Mouse (Mus musculus): ENCODE results near the gene Sim2. TPM values are rescaled to one million over a fixed set of nuclear protein-coding genes. Genes with fewer than 3 reads are reported as not detected.
A peak's percentile ranks its signal among the peaks of the same experiment; 100 is the strongest.

Gene Sim2
- polyA plus RNA-seq, 1 experiment from 2014 or later: 0.14 TPM

DNA sequence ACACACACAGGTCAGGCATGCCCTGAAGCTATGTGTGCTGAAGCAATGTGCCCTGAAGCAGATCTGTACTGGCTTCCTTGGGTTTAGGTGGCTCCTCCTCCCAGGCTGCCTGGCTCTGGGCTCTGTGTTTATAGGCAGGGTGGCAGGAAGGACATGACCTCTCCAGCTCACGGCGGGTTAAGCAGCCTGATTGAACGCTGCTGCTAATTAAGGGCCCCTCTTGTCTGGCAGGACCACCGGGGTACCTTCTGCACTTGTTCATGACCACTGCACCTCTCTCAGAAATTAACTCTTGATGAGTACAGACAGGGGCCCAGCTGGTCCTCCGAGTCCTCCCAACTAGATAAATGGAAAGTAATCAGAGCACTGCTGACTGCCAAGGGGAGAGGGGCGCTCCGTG is 79.5 kb downstream of the Sim2 start:
- H3K36me3 ChIP-seq (replicated peaks): no peaks in the 10 kb centered on the region
- H3K4me3 ChIP-seq: no peak overlapping the region
- no peak for DNase-seq (ENCODE audit: extremely low spot score, low spot score)
- peaks cover 44% of the 10 kb centered on the region for H3K4me1 ChIP-seq
- WGBS: 16% methylated on average over 7 of the region's 7 CpGs
- no peak overlapping the region for H3K27ac ChIP-seq
- no peaks in the 10 kb centered on the region for H3K9me3 ChIP-seq
- peaks cover 89% of the 10 kb centered on the region for H3K27me3 ChIP-seq (ENCODE audit: poor library complexity, severe bottlenecking)

DNA sequence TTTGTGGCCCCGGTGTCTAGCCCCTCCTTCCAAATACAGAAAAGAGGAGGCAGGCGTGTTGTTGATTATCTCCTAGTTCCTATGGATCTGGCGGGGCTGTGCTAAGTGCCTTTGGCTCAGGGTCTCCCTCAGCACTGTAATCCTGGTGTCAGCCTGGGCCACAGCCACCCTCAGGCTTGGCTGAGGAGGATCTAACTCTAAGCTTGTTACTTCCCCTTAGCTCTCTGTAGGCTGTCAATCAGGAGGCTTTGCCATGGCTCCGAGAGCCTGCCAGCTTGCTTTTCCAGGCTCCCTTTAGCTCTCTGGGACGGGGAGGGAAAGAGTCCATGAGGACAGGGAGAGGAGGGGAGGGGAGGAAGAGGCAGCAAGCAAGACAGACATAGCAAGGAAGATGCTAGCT is 80.2 kb downstream of the Sim2 start:
- H3K9me3 ChIP-seq: no peaks in the 10 kb centered on the region
- 30% methylated on average over 5 of the region's 5 CpGs for WGBS
- no peaks in the 10 kb centered on the region for H3K36me3 ChIP-seq (replicated peaks)
- peak overlapping the region; percentile 36; the same call in 1 of the 2 replicates for H3K27ac ChIP-seq
- H3K27me3 ChIP-seq (ENCODE audit: poor library complexity, severe bottlenecking): peaks cover 89% of the 10 kb centered on the region
- DNase-seq (ENCODE audit: extremely low spot score, low spot score): no peak
- H3K4me1 ChIP-seq: peaks cover 51% of the 10 kb centered on the region
- H3K4me3 ChIP-seq: no peak overlapping the region

DNA sequence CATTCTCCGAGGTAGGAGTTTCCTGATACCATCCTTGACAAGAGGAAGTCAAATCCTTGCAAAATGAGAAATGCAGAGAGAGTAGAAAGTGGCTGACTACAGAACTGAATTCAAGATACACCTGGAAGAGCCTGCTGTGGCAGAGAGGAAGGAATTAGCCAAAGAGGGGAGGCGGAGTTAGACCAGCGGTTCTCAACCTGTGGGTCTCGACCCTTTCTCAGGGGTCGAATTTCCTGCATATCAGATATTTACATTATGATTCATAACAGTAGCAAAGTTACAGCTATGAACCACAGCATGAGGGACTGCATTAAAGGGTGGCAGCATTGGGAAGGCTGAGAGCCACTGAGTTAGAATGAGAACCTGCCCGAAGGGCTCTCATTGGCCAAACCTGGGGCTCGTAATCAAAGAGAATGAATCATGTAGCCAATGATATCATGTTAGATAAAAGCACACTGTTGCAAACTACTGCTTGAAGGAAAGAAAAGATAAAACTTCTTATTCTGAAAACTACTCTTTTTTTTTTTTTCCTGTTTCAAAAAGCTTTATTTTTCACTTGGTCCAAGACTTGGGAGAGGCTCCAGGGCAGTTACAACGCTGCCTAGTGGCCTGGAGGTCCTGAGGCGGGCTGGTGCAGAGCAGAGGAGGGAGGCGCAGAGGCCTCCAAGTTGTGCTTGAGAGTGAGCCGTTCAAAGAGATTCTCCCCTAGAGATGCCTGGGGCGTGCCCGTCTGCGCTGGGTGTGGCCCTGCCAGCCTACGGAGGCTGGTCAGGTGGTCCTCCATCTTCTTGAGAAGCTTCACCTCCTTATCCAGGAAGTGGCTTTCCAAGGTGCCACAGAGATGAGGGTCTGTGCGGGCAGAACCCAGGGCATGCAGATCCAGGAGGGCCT is 84.2 kb downstream of the Sim2 start:
- Histone ChIP-seq H3K4me1 (peaks cover 41% of the 10 kb centered on the region), H3K36me3 (replicated peaks) (no peaks in the 10 kb centered on the region), H3K4me3 (no peak overlapping the region), H3K27me3 (ENCODE audit: poor library complexity, severe bottlenecking) (peaks cover 96% of the 10 kb centered on the region), H3K27ac (no peak overlapping the region), H3K9me3 (no peaks in the 10 kb centered on the region)
- no peak for DNase-seq (ENCODE audit: extremely low spot score, low spot score)
- WGBS: 93% methylated on average over 16 of the region's 16 CpGs

DNA sequence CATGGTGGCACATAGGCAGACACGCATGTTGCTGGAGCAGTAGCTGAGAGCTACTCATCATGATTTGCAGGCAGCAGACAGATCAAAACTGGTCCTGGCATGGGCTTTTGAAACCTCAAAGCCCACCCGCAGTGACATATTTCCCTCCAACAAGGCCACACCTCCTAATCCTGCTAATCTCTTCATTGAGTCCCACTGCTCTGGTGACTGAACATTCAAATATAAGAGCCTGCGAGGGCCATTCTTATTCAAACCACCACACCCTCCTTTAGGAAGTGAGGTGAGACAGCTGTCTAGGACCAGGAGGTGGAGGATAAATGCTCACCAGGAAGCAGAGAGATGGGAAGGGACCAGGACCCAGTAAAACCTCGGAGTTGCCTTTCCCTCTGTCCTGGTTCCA is 85.5 kb downstream of the Sim2 start:
- WGBS: 11% methylated on average over 4 of the region's 4 CpGs
- DNase-seq (ENCODE audit: extremely low spot score, low spot score): peak; percentile 60
- H3K9me3 ChIP-seq: no peaks in the 10 kb centered on the region

DNA sequence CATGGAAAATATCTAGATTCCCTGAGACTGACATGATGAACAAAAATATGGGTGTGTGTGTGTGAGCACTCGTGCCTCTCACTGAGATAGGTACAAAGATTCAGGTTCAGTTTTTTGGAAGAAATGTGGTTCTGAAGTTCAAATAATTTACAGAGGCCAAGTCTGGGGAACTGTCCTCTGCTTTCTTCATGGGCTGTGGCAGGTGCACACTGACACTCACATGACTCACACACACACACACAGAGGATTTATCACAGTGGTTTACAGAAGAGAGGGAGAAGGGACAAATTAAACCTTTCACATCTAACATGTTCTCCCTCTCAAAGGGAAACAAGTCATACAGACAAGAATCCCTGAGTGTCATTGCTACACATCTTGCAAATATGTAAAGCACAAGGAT is 88.6 kb downstream of the Sim2 start:
- H3K4me3 ChIP-seq: no peak overlapping the region
- H3K4me1 ChIP-seq: peaks cover 43% of the 10 kb centered on the region
- no peak overlapping the region for H3K27ac ChIP-seq
- no peaks in the 10 kb centered on the region for H3K9me3 ChIP-seq
- H3K27me3 ChIP-seq (ENCODE audit: poor library complexity, severe bottlenecking): peaks cover 100% of the 10 kb centered on the region
- 93% methylated on average over 1 of the region's 1 CpGs for WGBS
- no peaks in the 10 kb centered on the region for H3K36me3 ChIP-seq (replicated peaks)
- no peak for DNase-seq (ENCODE audit: extremely low spot score, low spot score)

More for the DNA sequence above, 85.5 kb downstream of the Sim2 start:
- peaks cover 30% of the 10 kb centered on the region for H3K4me1 ChIP-seq
- no peaks in the 10 kb centered on the region for H3K36me3 ChIP-seq (replicated peaks)
- H3K27ac ChIP-seq: peak overlapping the region; percentile 63
- no peak overlapping the region; the same call in 1 of the 2 replicates for H3K4me3 ChIP-seq
- H3K27me3 ChIP-seq (ENCODE audit: poor library complexity, severe bottlenecking): peaks cover 100% of the 10 kb centered on the region

DNA sequence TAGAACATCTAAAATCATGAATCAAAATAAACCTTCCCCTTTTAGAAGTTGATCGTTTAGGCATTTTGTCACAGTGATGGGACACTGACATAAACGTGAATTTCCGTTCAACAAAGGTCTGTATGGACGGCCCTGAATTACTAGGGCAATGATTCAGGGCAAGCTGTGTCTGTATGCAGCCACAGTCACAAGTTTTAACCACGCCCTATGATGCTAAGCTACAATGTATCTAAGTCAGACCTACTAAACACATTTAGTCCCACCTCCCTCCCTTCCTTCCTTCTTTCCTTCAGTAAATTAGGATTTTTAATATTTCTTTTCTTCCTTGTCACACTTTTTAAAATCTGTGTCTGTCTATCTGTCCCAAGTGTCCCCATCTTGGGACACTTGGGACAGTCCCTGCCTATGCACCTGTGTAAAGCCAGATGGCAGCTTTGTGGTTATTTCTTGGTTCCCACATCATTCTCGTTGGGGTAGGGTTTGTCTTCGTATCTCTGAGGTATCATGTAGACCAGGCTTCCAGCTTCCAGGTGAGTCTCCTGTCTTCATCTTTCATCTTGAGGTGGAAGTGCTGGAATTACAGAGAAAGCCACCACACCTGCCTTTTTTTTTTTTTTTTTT is 90.7 kb downstream of the Sim2 start:
- no peak for DNase-seq (ENCODE audit: extremely low spot score, low spot score)
- no peak overlapping the region for H3K27ac ChIP-seq
- H3K4me1 ChIP-seq: peaks cover 50% of the 10 kb centered on the region
- H3K9me3 ChIP-seq: no peaks in the 10 kb centered on the region
- peaks cover 100% of the 10 kb centered on the region for H3K27me3 ChIP-seq (ENCODE audit: poor library complexity, severe bottlenecking)
- no peaks in the 10 kb centered on the region for H3K36me3 ChIP-seq (replicated peaks)
- WGBS: 88% methylated on average over 7 of the region's 7 CpGs
- no peak overlapping the region for H3K4me3 ChIP-seq

Small RNAs within 50 kb of the gene (microRNA-seq; reads per million reads assigned to microRNA genes)
- not detected for gene Gm23062

Other genes starting within 250 kb of the Sim2 start
- 154 and 157 TPM in 2 replicates for gene Chaf1b, start 201.0 kb upstream of the Sim2 start, polyA plus RNA-seq (2016; fragmentation: Nextera tagmentation; extraction: Ambion mirVana)
- not detected in 2 replicates for gene Cldn14, start 76.1 kb upstream of the Sim2 start, polyA plus RNA-seq (2016; fragmentation: Nextera tagmentation; extraction: Ambion mirVana)
- 14.4 and 15.5 TPM in 2 replicates for gene Hlcs, start 228.6 kb downstream of the Sim2 start, polyA plus RNA-seq (2016; fragmentation: Nextera tagmentation; extraction: Ambion mirVana)
- 4.6 and 5.8 TPM in 2 replicates for gene Ripply3, start 243.5 kb downstream of the Sim2 start, polyA plus RNA-seq (2016; fragmentation: Nextera tagmentation; extraction: Ambion mirVana)